Mouse (Mus musculus) embryonic facial prominence, embryonic 13.5 days (tissue): ENCODE data around the gene Pnpla2. TPM values are rescaled to one million over a fixed set of nuclear protein-coding genes. Genes with fewer than 3 reads are reported as not detected.
A peak's percentile ranks its signal among the peaks of the same experiment; 100 is the strongest.

Source experiments
- ATAC-seq: fragments of 200-750 bp; cut with Nextera tagmentation; 2 replicates; pipeline ENCODE4 v1.8.0; 2017; ENCODE audit warnings: low read depth; ENCODE audit not compliant: insufficient number of reproducible peaks, insufficient read depth, low FRiP score, low TSS enrichment
- H3K27ac ChIP-seq: fragments of 300-500 bp; sonication (generic); 2 replicates; pipeline ENCODE4 v1.5.1; 2015; ENCODE audit warnings: moderate library complexity, mild to moderate bottlenecking, inconsistent platforms
- H3K27me3 ChIP-seq: fragments of 300-500 bp; sonication (generic); 2 replicates; pipeline ENCODE4 v1.6.1; 2015; ENCODE audit warnings: mild to moderate bottlenecking, inconsistent platforms
- H3K36me3 ChIP-seq: fragments of 300-500 bp; sonication (generic); 2 replicates; pipeline ENCODE4 v1.6.1; 2015; ENCODE audit warnings: mild to moderate bottlenecking, inconsistent platforms
- H3K4me1 ChIP-seq: fragments of 300-500 bp; sonication (generic); 2 replicates; pipeline ENCODE4 v1.6.1; 2015; ENCODE audit warnings: inconsistent platforms
- H3K4me2 ChIP-seq: fragments of 300-500 bp; sonication (generic); 2 replicates; pipeline ENCODE4 v1.6.1; 2015; ENCODE audit warnings: moderate library complexity, mild to moderate bottlenecking, inconsistent platforms
- H3K4me3 ChIP-seq: fragments of 300-500 bp; sonication (generic); 2 replicates; pipeline ENCODE4 v1.5.1; 2015; ENCODE audit warnings: mild to moderate bottlenecking, inconsistent platforms
- H3K9ac ChIP-seq: fragments of 300-500 bp; sonication (generic); 2 replicates; pipeline ENCODE4 v1.6.1; 2015; ENCODE audit warnings: mild to moderate bottlenecking, inconsistent platforms
- H3K9me3 ChIP-seq: fragments of 300-500 bp; sonication (generic); 2 replicates; pipeline ENCODE4 v1.6.1; 2016; ENCODE audit warnings: inconsistent platforms
- WGBS: fragments of 180-500 bp; shearing (Covaris S2); methylation state at CpG from one replicate; pipeline ENCODE4 v1.1.7; 2015; ENCODE audit warnings: mixed read lengths; 5-methylcytosine and 5-hydroxymethylcytosine counted together
- polyA plus RNA-seq: library from polyadenylated mRNA; unstranded; fragments of >200 nt; fragmentation: Nextera tagmentation; extraction: Ambion mirVana; gene quantifications from 2 replicates; pipeline ENCODE4 v1.2.1, GENCODE M21; 2015

Gene Pnpla2
- polyA plus RNA-seq, 1 experiment from 2014 or later = 13.4 TPM

DNA sequence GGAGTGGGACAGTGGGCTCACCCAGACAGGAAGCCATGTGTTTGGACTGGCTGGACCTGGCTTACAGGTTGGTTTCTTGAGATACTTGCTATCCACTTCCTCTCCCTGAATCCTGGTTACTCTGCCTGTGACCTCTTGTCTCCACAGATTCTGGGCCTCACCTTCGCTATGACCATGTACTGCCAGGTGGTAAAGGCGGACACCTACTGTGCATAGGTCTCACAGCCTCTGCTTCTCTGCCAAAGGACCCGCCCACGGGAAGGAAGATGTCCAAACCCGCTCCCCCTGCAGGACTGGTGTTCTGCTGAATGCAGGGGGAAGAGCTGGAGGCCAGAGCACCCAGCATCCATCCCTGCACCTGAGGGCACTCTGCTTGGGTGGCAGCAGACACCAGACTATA, 37.7 kb downstream of the Pnpla2 start:
- no peaks in the 10 kb centered on the region for H3K4me1 ChIP-seq
- no peaks in the 10 kb centered on the region for H3K27me3 ChIP-seq
- ATAC-seq = no peak
- H3K4me2 ChIP-seq = no peak overlapping the region
- no peak overlapping the region for H3K4me3 ChIP-seq
- peaks cover 42% of the 10 kb centered on the region for H3K36me3 ChIP-seq
- WGBS = 89% methylated on average over 5 of the region's 5 CpGs
- no peak overlapping the region for H3K9ac ChIP-seq
- no peaks in the 10 kb centered on the region for H3K9me3 ChIP-seq
- no peak overlapping the region; the same call in 1 of the 2 replicates for H3K27ac ChIP-seq

DNA sequence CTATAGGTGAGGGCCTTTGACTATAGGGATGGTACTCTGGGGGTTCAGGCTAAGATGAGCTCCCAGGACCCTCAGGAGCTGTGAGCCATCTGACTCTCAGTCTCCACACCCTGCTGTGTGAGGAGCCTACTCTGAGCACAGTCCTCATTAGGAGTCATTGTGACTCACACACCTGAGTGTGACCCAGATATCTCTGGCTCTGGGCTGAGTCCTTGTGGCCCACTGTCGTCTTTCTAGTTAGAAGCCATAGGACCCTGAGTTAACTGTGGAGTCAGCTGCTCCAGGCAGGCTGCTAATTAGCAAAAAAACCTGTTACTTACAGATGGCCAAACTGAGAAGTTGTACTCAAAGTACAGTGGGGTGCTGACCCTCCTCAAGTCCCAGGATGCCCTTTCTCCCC, 38.7 kb downstream of the Pnpla2 start:
- peaks cover 43% of the 10 kb centered on the region for H3K36me3 ChIP-seq
- WGBS = 82% methylated on average over 1 of the region's 1 CpGs

DNA sequence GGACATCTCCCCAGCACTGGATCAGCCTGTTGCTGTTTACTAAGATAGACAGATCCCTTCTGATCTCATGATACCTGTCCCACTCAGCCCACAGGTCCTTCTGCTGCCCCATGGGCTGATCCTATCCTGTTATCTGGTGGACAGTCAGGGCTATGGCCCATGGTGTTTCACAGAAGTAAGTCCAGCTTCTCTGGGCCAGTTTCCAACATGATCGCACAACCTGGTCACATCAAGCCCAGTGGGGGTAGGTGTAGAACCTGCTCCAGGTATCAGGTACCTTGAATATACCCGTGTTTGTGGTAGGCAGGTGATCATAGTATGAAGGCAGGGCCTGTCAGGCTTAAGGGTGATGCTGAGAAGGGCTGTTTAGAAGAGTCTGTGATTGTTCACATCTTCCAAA, 40.4 kb downstream of the Pnpla2 start:
- Histone ChIP-seq H3K27me3 (no peaks in the 10 kb centered on the region), H3K36me3 (peaks cover 56% of the 10 kb centered on the region), H3K27ac (no peak overlapping the region), H3K4me1 (no peaks in the 10 kb centered on the region), H3K4me2 (no peak overlapping the region), H3K9ac (no peak overlapping the region), H3K4me3 (no peak overlapping the region), H3K9me3 (no peaks in the 10 kb centered on the region)
- ATAC-seq = no peak
- 93% methylated on average over 2 of the region's 2 CpGs for WGBS

More for the DNA sequence above, 38.7 kb downstream of the Pnpla2 start:
- no peak overlapping the region for H3K27ac ChIP-seq
- no peak for ATAC-seq
- no peak overlapping the region for H3K9ac ChIP-seq
- no peak overlapping the region for H3K4me3 ChIP-seq
- no peak overlapping the region for H3K4me2 ChIP-seq
- H3K4me1 ChIP-seq = no peaks in the 10 kb centered on the region
- H3K27me3 ChIP-seq = no peaks in the 10 kb centered on the region
- no peaks in the 10 kb centered on the region for H3K9me3 ChIP-seq

DNA sequence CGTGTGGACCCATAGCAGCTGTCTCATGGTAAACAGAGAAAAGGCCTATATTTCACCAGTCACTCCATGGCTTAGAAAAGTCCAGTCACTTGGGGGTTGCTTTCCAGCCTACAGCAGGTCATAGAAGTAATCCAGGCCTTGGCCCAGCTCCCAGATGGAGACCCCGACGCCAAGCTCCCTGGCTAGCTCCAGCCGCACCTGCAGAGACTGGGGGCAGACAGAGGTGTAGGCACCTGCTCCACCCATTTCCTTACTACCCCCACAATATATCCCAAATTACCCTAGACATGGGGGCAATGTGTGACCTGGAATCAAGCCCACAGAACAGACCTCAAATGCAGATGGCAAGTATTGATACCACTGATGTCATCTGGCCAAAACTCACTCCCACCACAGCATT, 40.9 kb downstream of the Pnpla2 start:
- Histone ChIP-seq H3K9ac (no peak overlapping the region), H3K27me3 (no peaks in the 10 kb centered on the region), H3K4me3 (no peak overlapping the region), H3K9me3 (no peaks in the 10 kb centered on the region), H3K4me1 (no peaks in the 10 kb centered on the region), H3K36me3 (peaks cover 58% of the 10 kb centered on the region), H3K4me2 (no peak overlapping the region), H3K27ac (no peak overlapping the region)
- no peak for ATAC-seq
- 86% methylated on average over 4 of the region's 4 CpGs for WGBS

DNA sequence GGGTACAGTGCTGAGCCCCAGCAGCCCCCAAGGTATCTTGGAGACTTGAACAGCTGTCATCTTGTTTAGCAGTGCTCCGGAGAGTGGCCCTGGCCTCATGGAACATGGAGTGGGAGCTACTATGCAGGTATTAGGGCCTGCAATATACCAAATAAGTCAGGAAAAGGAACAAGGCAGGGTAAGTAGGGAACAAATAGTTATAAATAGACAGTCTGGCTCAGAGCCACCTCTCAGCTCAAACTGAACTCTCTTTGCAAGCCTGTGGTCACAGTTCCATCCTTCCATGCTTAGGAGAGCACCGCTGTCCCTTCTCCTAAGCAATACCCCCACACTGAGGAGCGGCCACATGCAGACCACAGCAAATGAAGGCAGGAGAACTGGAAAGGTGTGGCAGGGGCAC, 42.6 kb downstream of the Pnpla2 start:
- H3K9me3 ChIP-seq = no peaks in the 10 kb centered on the region
- no peak overlapping the region for H3K9ac ChIP-seq
- H3K4me1 ChIP-seq = no peaks in the 10 kb centered on the region
- no peaks in the 10 kb centered on the region for H3K27me3 ChIP-seq
- H3K27ac ChIP-seq = no peak overlapping the region
- 94% methylated on average over 3 of the region's 3 CpGs for WGBS
- no peak for ATAC-seq
- no peak overlapping the region for H3K4me3 ChIP-seq
- H3K36me3 ChIP-seq = peaks cover 59% of the 10 kb centered on the region
- no peak overlapping the region for H3K4me2 ChIP-seq

DNA sequence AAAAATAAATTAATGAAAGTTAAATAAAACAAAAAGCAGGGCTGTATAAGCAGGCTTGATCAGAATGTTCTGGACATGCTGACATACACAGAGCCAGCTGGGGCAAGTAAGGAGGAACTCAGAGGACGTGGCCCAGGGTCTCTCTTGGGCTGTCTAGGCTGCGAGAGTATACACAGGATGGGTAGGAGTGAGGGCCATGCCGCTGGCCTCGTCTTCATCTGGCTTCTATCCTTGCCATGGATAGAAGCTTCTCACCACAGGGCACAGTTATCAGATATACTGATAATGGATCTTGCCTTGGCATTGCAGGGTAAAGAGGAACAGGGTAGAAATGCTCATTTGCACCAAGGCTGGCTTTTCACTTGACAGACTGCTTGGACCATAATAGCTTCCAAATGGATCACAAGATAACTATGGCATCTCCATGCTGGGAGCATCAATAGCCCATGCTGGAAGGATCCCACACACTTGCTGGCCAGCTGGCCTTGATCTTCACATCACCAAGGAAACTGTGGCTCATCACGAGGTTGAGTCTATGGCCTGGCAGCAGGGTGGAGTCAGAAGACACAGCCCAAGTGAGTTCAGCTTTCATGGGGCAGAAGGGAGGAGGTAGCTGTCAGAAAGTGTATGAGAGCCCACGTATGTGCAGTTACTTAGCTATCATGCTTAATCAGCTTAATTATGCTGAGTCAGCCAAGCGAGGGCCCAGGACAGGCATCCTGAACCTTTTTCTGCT, 47.0 kb downstream of the Pnpla2 start:
- Histone ChIP-seq H3K9ac (no peak overlapping the region), H3K9me3 (no peaks in the 10 kb centered on the region), H3K27ac (no peak overlapping the region), H3K27me3 (no peaks in the 10 kb centered on the region), H3K36me3 (peaks cover 37% of the 10 kb centered on the region), H3K4me3 (no peak overlapping the region), H3K4me1 (no peaks in the 10 kb centered on the region), H3K4me2 (no peak overlapping the region)
- no peak for ATAC-seq
- 90% methylated on average over 7 of the region's 7 CpGs for WGBS

DNA sequence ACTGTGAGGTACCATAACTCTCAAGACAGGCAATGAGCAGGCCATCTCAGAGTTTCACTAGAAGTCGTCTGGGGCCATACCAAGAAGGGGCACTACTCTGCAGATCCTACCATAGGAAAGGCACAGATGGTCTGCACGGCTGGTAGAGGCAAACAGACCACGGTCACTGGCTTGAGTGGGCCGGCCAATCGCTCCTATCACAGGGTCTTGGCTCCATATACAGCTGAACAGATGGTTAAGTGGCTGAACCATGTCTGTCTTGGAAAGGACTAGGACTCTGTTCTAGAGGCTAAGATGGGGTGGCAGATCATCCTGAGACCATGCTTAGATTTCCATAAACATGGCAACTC, 47.5 kb downstream of the Pnpla2 start:
- 95% methylated on average over 5 of the region's 5 CpGs for WGBS
- ATAC-seq = no peak
- H3K36me3 ChIP-seq = peaks cover 32% of the 10 kb centered on the region
- H3K9ac ChIP-seq = no peak overlapping the region
- H3K4me3 ChIP-seq = no peak overlapping the region
- no peaks in the 10 kb centered on the region for H3K9me3 ChIP-seq
- no peak overlapping the region for H3K27ac ChIP-seq
- no peak overlapping the region for H3K4me2 ChIP-seq
- H3K27me3 ChIP-seq = no peaks in the 10 kb centered on the region
- no peaks in the 10 kb centered on the region for H3K4me1 ChIP-seq

DNA sequence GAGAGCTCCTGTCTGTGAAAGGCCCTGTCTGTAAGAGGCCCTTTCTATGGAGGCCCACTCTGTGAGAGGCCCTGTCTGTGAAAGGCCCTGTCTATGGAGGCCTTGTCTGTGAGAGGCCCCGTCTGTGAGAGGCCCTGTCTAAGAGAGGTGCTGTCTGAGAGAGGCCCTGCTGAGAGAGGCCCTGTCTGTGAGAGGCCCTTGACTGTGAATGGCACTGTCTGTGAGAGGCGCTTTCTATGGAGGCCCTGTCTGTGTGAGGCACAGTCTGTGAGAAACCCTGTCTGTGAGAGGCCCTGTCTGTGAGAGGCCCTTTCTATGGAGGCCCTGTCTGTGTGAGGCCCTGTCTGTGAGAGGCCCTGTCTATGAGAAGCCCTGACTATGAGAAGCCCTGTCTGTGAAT, 51.3 kb downstream of the Pnpla2 start:
- ATAC-seq = no peak
- H3K4me3 ChIP-seq = no peak overlapping the region
- WGBS = 86% methylated on average over 2 of the region's 2 CpGs

DNA sequence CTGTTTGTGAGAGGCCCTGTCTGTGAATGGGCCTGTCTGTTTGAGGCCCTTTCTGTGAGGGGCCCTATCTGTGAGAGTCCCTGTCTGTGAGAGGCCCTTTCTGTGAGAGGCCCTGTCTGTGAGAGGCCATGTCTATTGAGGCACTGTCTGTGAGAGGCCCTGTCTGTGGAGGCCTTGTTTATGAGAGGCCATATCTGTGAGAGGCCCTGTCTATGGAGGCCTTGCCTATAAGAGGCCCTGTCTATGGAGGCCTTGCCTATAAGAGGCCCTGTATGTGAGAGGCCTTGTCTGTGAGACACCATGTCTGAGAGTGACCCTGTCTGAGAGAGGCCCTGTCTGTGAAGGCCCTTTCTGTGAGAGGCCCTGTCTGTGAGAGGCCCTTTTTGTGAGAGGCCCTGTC, 53.2 kb downstream of the Pnpla2 start:
- no peak for ATAC-seq
- H3K4me1 ChIP-seq = no peaks in the 10 kb centered on the region
- no peak overlapping the region for H3K4me3 ChIP-seq
- H3K27me3 ChIP-seq = no peaks in the 10 kb centered on the region
- no peaks in the 10 kb centered on the region for H3K9me3 ChIP-seq
- no peak overlapping the region for H3K4me2 ChIP-seq
- H3K27ac ChIP-seq = no peak overlapping the region
- peaks cover 30% of the 10 kb centered on the region for H3K36me3 ChIP-seq
- H3K9ac ChIP-seq = peak overlapping the region; percentile 23; the same call in 1 of the 2 replicates

More for the DNA sequence above, 51.3 kb downstream of the Pnpla2 start:
- Histone ChIP-seq H3K27me3 (no peaks in the 10 kb centered on the region), H3K9me3 (no peaks in the 10 kb centered on the region), H3K36me3 (peaks cover 31% of the 10 kb centered on the region), H3K27ac (no peak overlapping the region), H3K4me1 (no peaks in the 10 kb centered on the region), H3K9ac (0 out of 2 replicates have a peak overlapping the region, but pooled peaks have one; percentile 4), H3K4me2 (no peak overlapping the region)

DNA sequence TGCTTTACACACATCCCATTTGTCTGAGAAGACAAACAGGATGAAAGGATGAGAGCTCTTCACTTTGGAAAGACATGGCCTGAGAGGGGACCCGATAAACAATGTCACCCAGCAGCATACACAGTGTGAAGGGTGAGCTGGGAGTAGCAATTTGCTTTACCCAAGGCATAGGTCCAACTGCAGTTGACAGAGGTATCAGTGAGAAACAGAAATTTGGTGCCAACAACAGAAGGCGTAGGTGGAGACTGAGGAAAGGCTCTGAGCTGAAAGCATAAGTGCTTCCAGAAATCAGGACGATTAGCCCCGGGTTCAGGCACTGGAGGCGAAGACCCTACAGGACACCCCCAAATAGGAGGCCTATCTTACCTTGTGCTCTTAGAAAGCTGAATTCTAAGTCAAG, 55.2 kb downstream of the Pnpla2 start:
- no peaks in the 10 kb centered on the region for H3K9me3 ChIP-seq
- no peak overlapping the region for H3K4me2 ChIP-seq
- no peak overlapping the region for H3K4me3 ChIP-seq
- H3K27ac ChIP-seq = no peak overlapping the region
- H3K27me3 ChIP-seq = no peaks in the 10 kb centered on the region
- no peak overlapping the region for H3K9ac ChIP-seq
- 92% methylated on average over 5 of the region's 5 CpGs for WGBS
- H3K4me1 ChIP-seq = no peaks in the 10 kb centered on the region
- peaks cover 41% of the 10 kb centered on the region for H3K36me3 ChIP-seq
- ATAC-seq = no peak
